Mouse (Mus musculus): ENCODE results near the gene Cers5.
"Not testable (repeated sequence)": the region's sequence is repeated elsewhere in the genome, so short reads cannot be mapped to it uniquely, and the experiment has no call there.

Gene Cers5

GRCm38 (mm10) chr15:99772881-99772924, at the start of gene Cers5:
Gene Cers5, minus strand, starts transcription at chr15:99772885.
- not testable (repeated sequence) for DNase-seq

DNA sequence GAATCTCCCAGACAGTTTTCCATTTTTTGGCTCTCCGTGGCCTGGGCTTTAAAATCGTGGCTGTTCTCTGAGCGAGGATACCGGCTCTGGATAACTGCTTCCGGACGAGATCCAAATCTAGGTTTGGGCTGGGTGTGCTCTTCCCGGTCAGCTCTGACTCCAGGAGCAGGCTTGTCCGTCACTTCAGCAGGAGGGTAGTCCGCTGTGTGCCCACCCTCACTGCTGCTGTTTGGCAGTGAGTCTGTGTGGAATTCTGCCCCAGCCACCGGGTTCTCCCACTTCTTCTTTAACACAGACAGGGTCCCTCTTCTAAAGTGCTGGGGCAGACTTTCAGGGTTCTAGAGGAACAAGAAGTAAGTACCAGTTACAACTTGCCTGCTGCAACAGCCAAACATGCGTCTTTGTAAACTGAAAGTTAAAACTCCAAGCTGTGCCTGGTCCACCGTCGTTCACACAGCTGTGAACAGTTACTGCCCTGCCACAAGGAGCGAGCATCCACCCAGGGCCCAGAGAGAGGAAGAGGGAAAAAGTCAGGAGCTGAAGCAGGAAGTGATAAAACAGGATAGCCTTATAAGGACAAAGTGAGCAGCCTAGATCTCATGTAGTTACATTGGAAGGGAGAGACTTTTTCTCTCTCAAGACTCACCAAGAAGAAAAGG, 47.1 kb upstream of the Cers5 start:
- DNase-seq: peak; percentile 98

DNA sequence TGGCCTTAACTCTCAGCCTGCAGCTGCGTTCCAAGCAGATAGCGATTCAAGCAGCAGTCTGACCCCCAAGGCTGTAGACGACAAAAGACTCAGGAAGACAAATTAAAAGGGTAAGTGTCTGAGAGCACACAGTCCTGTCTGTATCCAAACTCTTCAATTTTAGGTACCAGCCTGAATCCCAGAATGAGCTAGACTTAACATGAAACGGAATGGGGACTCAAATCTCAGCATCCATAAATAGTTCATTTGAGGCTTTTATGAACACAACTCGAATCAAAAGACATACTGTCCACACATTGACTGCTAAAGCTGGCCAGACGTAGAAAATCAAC, 46.4 kb upstream of the Cers5 start:
- DNase-seq: no peak

DNA sequence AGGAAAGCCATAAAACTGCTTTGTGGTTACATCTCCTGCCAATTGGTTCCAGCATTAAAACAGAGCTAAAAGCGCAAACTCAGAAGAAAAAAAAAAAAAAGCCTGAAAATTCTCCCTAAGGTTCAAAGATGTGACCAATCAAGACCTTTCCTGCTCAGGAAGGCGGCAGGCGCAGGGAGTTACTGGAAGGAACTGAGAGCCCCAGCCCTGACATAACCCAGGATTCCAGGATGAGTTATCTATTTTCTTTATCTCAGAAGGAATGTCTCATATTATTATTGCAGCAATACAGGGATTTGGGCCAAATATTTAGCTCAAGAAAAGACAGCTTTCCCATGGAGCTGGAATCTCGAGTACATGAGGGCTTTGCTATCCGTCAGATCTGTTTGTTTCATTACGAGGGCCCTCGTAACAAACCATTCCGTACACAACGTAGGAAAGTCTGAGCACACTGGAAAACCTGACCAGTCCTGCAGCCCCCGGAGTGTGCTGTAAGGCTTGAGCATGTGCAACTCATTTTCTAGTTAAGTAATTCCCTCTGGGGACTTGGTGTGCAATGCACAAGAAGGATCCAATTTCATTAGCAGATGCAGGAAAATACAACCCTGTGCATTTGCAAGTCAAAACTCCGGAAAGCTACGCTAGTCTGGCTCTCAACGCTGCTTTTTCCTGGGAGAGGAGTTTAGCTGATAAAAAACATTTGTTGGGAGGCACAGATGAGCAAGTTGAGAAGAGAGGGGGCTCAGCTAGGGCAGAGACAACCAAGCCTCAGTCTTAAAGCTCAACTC, 45.8 kb upstream of the Cers5 start:
- peak; percentile 98 for DNase-seq

- no peak for DNase-seq
Observed at GRCm38 (mm10) chr15:99817343-99818235, 44.9 kb upstream of the Cers5 start.

GRCm38 (mm10) chr15:99815999-99816398, 43.3 kb upstream of the Cers5 start:
- DNase-seq: no peak

- DNase-seq: peak; percentile 96
Observed at GRCm38 (mm10) chr15:99814554-99815260, 42.0 kb upstream of the Cers5 start.

GRCm38 (mm10) chr15:99813639-99814038, 41.0 kb upstream of the Cers5 start:
- DNase-seq: no peak

GRCm38 (mm10) chr15:99812097-99812496, 39.4 kb upstream of the Cers5 start:
- peak; percentile 83 for DNase-seq

GRCm38 (mm10) chr15:99807776-99808735, 35.4 kb upstream of the Cers5 start:
- DNase-seq: peak; percentile 91

DNA sequence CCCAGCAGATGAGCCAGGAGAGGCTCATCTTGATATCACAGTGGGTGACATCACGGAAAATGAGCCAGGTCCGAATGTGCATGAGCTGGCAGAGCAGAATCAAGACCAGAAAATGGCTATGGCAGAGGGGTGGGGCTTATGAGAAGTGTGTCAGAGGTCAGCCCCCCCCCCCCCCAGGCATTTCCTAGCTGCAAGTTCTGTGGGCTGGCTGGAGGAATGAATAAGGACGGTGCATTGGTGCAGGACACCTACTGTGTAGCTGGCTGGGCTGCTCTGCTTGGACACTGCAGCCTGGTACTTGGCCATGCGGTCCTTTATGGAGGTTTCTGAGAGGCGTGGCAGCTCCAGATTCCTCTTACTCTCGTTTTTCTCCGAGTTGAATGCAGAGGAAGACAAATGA, 33.5 kb upstream of the Cers5 start:
- no peak for DNase-seq

GRCm38 (mm10) chr15:99805673-99806072, 33.0 kb upstream of the Cers5 start:
- DNase-seq: no peak

GRCm38 (mm10) chr15:99803186-99803644, 30.5 kb upstream of the Cers5 start:
- peak; percentile 96 for DNase-seq

DNA sequence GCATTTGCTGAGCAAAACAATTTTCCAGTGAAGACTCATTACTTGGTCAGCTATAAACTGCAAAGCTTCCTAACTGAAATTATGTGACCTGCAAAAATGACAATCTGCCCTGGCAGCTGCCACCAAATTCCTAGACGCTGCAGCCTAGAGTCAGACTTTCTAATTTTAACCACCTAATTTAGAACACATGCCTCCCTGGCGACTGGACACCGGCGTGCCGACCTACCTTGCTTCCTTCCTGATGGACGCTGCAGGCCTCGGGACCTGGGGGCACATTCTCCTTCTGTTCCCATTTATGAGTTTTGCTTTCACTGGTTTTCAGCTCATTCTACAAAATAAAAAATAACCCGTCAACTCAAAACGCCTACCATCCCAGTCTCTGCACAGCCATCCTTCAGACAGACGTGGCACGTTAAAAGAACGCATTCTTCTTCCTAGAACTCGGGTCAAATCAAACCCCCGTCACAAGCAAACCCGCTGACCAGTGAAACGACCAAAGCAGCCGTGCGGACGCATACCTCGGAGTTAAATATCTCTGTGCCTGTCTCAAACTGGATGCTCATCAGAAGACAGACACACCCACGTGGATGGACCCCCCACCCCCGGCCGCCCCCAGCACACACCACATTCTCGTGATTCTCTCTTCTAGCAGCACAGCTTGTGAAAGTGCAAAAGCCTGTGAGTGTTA, 29.3 kb upstream of the Cers5 start:
- DNase-seq: peak; percentile 93

DNA sequence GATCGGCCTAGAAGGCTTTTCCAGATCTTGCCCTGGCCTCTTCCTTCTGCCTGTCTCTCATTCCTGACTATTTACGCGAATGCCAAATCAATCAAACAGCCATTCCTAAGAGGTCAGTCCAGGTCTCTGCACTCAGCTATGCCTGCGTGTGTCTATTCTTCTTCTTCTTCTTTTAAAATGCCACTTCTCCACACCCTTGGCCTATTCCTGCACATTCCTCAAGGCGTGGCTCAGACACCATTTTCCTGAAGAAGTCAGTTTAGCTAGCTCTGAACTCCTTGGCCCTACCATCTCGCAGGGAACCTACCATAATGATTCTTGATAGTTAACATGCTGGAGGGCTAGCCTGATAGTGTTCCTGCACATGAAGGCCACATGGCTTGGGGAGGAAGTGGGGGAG, 27.0 kb upstream of the Cers5 start:
- DNase-seq: no peak

DNA sequence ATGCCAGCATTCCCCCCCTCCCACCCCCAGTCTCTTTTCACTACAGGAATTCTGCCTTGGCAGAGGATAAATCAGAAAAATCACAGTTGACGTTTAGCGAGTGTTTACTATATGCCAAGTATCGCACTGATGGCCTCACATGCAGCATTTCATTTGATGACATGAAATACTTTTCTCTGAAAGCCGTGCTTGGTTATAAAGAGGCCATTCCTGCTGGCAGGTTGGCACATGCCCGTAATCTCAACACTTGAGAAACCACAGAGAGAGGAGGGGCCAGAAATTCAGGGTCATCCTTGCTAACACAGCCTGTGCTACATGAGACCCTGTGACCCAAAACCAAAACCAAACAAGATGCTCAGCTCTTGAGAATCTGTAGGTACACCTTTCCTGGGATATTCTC, 25.2 kb upstream of the Cers5 start:
- DNase-seq: no peak

DNA sequence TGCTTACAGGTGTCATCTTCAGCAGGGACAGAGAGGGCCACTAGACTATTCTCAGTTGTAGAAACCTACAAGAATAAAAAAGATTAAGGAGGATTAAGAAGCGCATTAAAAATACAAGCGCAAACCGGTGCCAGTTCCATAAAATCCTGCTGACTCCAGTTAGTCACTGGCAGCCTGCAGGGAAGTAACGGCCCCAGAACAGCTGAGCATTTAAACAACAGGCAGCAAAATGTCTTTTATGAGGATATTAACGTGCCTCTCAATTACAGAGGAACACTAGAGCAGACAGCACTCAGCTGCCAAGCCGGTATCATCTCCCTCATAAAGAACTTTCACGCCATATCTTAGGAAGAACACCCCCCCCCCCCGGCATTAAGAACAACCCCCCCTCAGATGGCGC, 24.1 kb upstream of the Cers5 start:
- DNase-seq: no peak

GRCm38 (mm10) chr15:99796066-99796465, 23.4 kb upstream of the Cers5 start:
- no peak for DNase-seq

DNA sequence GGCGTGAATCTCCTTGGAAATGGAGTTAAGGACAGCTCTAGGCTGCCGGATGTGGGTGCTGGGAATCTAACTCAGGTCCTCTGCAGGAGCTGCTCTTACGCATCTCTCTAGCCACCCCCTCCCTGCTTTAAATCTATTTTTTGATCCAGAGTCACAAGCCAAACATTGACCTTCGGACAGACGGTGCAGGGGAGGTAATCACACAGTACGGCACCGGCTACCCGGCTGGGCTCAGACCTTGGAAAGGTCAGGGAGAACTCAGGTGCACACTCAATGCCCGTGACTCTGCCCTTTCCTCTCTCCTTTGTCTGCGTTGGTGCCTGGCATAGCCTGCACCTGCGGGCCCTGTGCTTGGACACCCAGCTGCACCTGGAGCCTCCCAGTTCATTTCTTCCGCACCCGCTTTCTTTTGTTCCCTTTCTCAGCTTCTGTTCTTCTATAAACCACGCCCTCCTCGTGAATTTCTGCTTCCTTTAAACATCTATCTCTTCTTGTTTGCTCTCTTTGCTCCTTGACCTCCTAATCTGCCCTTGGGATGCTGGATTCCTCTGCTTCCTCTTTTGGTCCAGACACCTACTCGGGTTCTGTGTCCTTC, 19.6 kb upstream of the Cers5 start:
- peak; percentile 85 for DNase-seq

DNA sequence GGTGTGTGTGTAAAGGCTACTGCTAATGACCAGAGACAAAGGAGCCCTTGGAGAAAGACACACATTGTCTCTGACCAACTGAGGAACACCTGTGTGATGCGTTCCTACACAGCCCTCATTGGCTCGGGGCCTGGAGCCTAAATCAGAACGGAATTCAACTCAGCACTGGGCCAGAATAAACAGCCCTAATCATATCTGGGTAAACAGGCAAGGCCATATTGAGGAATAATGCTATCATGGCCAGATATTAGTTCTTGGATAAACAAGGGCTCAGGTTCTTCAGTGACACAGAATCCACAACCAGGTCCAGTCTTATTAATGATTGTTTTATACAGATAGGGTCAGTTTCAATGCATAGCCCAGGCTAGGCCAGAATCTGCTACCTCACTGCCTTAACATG, 18.3 kb upstream of the Cers5 start:
- peak; percentile 78 for DNase-seq

- DNase-seq: no peak
Observed at GRCm38 (mm10) chr15:99790464-99790863, 17.8 kb upstream of the Cers5 start.

All from heart, adult 11 months (tissue).